Mouse (Mus musculus): Measurements from ENCODE around the gene Pias1.

DNA sequence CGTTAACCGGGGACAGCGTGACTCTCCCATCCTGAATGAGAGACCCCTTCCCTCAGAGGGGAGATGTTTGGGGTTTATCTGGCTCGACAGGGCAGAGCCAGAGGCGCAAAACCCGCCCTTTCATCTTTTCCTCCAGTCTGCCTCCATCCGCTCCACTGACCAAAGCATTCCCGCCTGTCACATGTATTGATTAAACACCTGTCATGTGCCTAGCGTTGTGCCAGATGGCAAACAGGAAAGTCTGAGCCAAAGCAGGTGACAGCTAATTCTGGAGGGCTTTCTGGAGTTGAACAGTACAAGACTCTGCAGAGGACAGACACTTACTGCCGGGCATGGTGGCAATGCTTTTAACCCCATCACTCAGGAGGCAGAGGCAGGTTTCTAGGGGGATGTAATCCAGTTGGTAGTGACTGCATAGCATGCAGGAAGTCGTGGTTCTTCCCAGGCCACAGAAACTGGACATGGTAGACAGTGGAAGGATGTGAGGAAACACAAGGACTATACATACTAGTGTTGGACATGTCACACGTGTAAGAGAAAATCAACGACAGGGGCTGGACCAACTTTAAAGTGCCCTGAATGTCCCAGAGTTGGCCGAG is 148.5 kb downstream of the Pias1 start:
- no peak for TF ChIP-seq CTCF (IDR thresholded peaks at IDR 0.05 in 2 of 3, conservative IDR thresholded peaks at IDR 0.05 in 1 of 3; ENCODE audit: control insufficient read depth in 1 of 3, insufficient read depth in 1 of 3, low read depth in 2 of 3, low read length in 3 of 3, poor library complexity in 1 of 3, severe bottlenecking in 1 of 3)
- TF ChIP-seq KAT2A (conservative IDR thresholded peaks at IDR 0.05; ENCODE audit: low read depth, low read length), result no peak
- no peak for TF ChIP-seq ZNF384 (IDR thresholded peaks at IDR 0.05; ENCODE audit: low read depth, low read length)

Measured in MEL (cell line).